Mouse (Mus musculus) olfactory bulb, adult 2 months (tissue): ENCODE measurements at regions not wholly inside any gene's neighbourhood (a gene's known extent, or its start where the extent isn't known, plus 50 kb on each side); places are given as distances from the start of the nearest gene placed in this dataset.

Experiments used
- CTCF ChIP-seq: fragments of 200-500 bp; IDR thresholded peaks from 2 replicates; pipeline ENCODE4 v1.5.1; 2012; ENCODE audit warnings: low read depth, mild to moderate bottlenecking, low read length, moderate library complexity; ENCODE audit not compliant: insufficient read depth
- POLR2A ChIP-seq: fragments of 200-500 bp; IDR thresholded peaks from 2 replicates; pipeline ENCODE4 v1.6.1; 2012; ENCODE audit warnings: mild to moderate bottlenecking, low read depth, low read length, moderate library complexity; ENCODE audit not compliant: insufficient read depth

- TF ChIP-seq CTCF = no peak
- TF ChIP-seq POLR2A = no peak
These were observed 170.4 kb downstream of the Ktn1 start for GRCm38 (mm10) chr14:47818641-47819040.
